Mouse (Mus musculus): Measurements from ENCODE around the gene Cryba2. TPM values are rescaled to one million over a fixed set of nuclear protein-coding genes. Genes with fewer than 3 reads are reported as not detected.
A peak's percentile ranks its signal among the peaks of the same experiment; 100 is the strongest.

The Cryba2 gene
- polyA plus RNA-seq, 3 experiments from 2014 or later, result not detected

- ATAC-seq, result no peak
These were observed 8.5 kb downstream of the Cryba2 start for GRCm38 (mm10) chr1:74884196-74885141.

DNA sequence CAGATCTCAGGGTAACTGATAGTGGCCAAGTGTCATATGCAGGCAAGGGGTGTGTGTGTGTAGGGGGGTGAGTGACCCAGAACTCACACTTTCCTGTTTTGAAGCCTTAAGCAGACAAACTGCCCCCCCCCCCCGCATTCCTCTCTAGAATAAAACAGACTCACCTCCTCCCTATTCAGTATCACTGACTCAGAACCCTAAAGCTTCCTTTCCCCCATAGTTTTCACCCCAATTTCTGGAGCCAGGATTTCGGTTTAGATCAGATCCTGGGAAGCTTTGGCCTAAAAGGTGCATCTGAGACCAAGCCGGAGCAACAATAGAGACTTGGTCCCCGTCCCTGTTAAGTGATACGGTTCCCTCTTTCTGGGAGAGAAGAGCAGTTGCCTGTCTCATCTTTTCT is 9.5 kb downstream of the Cryba2 start:
- ATAC-seq, result no peak

DNA sequence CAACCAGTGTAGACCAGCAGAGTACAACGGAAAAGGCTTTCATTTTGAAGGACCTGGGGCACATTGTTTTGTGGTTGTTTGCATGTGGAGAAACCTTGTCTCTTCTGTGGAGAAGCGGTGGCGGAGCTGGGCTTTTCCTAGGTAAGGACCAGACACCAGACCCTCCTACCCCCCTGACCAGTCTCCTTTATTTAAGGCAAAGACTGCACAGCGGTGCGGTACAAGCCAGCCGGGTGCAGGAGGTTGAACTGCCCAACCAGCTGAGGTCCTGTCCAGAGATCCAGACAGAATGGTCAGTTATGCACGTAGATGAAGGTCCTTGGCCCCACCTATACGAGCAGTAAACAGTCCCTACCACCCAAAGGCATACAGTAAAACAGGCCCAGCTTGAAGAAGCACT is 10.1 kb downstream of the Cryba2 start:
- ATAC-seq, result no peak

DNA sequence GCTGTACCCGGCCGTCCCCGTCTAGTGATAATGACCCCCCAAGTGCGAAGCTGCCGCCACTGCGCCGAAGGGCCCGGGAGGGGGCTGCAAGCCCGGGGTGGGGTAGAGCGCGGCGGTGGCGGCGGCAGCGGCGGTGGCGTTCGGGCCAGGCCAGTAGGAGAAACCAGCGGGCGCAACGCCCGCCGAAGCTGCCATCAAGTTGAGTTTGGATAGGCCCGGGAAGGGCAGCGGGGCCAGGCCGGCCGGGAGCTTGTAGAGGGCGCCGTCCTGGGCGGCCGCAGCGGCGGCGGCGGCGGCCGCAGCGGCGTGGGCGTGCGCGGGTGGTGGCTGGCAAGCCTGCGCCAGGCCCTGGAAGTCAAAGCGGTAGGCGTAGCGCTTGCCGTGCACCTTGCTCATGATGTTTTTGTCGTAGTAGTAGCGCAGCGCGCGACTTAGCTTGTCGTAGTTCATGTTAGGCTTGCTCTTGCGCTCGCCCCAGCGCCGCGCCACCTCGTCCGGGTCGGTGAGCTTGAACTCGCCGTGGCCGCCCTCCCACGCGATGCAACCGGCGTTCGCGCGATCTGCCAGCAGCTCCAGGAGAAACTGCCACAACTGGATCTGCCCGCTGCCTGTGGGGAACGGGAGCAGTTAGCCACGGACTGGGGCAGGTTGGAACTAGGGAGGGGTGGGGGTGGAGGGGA is 10.7 kb downstream of the Cryba2 start:
- ATAC-seq, result no peak

GRCm38 (mm10) chr1:74880785-74881360 is 12.1 kb downstream of the Cryba2 start:
- ATAC-seq, result no peak

- ATAC-seq, result no peak
These were observed 15.7 kb downstream of the Cryba2 start for GRCm38 (mm10) chr1:74877199-74877598.

GRCm38 (mm10) chr1:74872218-74872617 is 20.7 kb downstream of the Cryba2 start:
- ATAC-seq, result no peak

DNA sequence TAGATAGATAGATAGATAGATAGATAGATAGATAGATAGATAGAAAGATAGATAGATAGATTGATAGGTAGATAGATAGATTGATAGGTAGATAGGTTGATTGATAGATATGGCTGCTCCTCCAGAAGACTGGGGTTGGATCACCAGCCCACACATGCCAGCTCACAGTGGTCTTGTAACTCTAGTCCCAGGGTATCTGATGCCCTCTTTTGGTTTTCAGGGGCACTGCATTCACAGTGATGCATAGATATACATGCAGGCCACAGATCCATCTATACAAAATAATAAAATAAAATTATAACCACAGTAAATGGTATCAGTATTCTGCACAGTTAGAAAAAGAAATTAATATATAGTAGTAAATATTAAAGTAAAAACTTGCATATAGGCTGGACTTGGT is 31.2 kb downstream of the Cryba2 start:
- ATAC-seq, result no peak

DNA sequence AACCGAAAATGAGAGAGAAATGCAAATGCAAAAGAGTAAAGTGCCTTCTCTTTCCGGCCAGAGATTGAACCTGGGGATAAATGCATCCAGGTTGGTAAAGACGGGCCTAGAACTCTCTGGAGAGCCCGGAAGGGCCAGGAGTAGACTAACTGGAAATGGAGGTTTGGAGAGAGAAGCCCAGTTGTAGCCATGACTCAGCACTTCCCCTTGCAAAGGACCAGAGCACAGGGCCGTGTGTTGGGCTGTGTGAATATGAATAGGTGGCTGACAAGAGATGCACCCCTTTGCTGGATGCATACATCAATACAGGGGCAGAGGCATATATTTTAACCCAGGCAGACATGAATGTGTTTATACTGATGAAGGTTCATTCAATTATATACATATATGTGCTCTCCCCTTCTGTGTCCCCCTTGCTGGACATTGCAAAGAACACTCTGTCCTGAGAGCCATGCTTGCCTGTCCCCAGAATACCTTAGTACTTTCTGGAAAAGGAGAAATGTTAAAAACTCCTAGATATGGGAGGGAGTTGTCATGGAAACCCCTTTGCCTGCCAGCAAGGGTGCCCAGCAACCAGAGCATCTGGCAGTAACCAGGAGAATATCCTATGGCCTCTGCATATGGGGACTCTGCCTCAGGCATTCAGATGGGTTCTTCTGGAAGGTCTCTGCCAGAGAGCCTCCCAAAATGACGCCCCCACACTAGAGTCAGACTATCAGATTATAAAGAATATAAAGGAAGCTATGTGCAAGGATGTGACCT is 33.5 kb downstream of the Cryba2 start:
- no peak for ATAC-seq

DNA sequence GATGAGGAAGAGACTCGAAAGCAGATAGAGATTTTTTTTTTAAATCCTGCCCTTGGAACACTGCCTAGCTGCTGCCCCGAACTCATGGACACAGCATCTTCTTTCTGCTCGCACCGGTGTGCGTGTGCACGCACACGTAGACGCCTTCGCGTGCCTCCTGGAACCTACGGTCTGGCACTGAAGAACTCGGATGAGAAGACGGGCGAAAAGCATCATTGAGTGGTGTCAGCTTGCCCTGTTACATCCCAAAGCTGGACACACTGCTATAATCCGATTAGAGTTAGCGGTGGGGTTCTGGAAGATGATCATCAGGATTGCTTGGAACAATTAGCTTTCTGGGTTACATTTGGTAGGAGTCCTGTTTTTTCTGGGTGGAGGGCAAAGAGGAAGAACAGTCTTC is 34.1 kb downstream of the Cryba2 start:
- ATAC-seq, result no peak

GRCm38 (mm10) chr1:74858171-74858719 is 34.7 kb downstream of the Cryba2 start:
- no peak for ATAC-seq

DNA sequence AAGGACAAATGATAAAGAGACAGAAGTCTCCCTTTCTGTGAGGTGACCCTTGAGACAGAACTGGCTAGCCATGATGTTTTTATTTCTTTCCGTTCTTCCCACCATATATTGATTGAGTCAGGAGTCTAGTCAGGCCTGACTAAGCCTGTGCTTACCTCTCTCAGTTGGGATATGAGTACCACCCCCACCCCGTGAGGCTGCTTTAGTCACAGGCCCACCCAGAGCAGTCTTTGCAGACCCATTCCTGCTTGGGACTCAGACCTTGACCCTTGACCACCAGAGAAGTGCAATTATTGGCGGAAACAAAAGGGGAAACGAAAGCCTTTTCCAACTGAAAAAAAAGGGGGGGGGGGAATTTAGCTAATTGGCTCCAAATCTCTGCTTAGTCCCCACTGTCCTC is 35.3 kb downstream of the Cryba2 start:
- no peak for ATAC-seq

GRCm38 (mm10) chr1:74857201-74857600 is 35.7 kb downstream of the Cryba2 start:
- ATAC-seq, result no peak

- no peak for ATAC-seq
These were observed 36.2 kb downstream of the Cryba2 start for GRCm38 (mm10) chr1:74856791-74857190.

DNA sequence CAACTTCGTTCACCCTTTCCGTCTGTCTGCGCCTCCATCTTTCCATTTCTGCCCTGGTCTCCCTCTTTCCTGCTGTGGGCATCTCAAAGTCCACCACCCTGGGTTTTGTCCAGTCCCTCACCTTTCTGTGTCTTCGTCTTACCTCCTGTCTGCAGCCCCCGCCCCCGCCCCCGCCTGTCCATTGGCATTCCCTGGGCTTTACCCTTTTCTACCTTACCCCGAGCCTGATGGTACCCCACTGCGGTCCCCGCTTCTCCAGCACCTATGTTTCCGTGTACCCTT is 36.6 kb downstream of the Cryba2 start:
- no peak for ATAC-seq

GRCm38 (mm10) chr1:74855651-74856438 is 37.1 kb downstream of the Cryba2 start:
- ATAC-seq, result no peak

DNA sequence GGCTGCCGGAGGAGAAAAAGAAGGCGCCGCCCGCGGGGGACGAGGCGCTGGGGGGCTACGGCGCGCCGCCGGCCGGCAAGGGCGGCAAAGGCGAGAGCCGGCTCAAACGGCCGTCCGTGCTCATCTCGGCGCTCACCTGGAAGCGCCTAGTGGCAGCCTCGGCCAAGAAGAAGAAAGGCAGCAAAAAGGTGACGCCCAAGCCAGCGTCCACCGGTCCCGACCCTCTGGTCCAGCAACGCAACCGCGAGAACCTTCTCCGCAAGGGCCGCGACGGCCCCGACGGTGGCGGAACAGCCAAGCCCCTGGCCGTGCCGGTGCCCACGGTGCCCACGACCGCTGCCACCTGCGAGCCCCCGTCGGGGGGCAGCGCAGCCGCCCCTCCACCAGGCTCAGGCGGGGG is 37.8 kb downstream of the Cryba2 start:
- ATAC-seq, result no peak

GRCm38 (mm10) chr1:74854306-74855056 is 38.5 kb downstream of the Cryba2 start, which contains the start of gene Cdk5r2:
TSS of gene Cdk5r2 (plus strand) at chr1:74854934.
- ATAC-seq, result peak; percentile 84

DNA sequence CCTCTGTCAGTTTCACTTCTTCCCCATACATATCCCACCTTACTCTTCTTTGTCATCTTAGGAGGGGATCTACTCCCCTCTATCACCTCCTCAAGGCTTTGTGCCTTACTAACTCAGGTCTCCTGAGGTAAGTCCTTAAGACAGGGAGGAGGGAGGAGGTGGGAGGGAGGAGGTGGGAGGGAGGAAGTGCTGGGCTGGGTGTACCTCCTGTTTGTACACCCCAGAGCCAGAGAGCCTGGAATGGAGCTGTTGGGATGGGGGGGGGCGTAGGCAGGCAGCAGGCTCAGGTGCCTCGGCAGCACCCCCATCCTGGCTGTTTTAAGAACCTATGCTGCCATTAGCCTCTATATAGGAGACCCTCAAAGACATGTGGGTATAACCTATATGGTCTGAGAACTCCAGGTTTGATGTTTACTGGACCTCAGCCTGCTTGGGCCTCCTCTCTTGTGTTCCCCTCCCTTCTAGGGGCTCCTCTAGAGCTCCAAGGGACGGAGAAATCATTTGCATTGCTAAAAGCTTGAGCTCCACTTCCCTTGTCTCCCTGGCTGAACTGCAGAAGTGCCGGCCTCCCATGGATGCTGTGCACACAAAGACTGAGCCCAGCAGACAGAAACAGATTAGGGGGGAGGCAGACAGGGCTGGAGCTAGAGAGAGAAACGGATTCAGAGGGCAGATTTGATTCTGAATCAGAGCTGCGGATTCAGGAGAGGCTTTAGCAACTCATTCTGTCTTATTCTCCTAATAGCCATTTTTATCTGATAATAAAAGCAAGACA is 41.8 kb downstream of the Cryba2 start:
- ATAC-seq, result no peak

GRCm38 (mm10) chr1:74850251-74850650 is 42.7 kb downstream of the Cryba2 start:
- no peak for ATAC-seq

All from inflammation-experienced regulatory T-cells, adult 6 months (primary cell).